Mouse (Mus musculus): ENCODE results near the gene Fars2. TPM values are rescaled to one million over a fixed set of nuclear protein-coding genes. Genes with fewer than 3 reads are reported as not detected.

The Fars2 gene
- polyA plus RNA-seq, 1 experiment from 2014 or later: 26.7 TPM

GRCm38 (mm10) chr13:36733989-36734690, 616.9 kb downstream of the Fars2 start:
- no peaks in the 10 kb centered on the region for H3K4me1 ChIP-seq (ENCODE audit: control insufficient read depth, insufficient read depth, low read length)
- H3K9me3 ChIP-seq (ENCODE audit: control insufficient read depth, low read length): no peaks in the 10 kb centered on the region
- H3K4me3 ChIP-seq (ENCODE audit: low read depth, low read length): peak overlapping the region; percentile 46
- H3K36me3 ChIP-seq (ENCODE audit: control insufficient read depth, insufficient read depth, low read length): no peaks in the 10 kb centered on the region
- ATAC-seq (ENCODE audit: low read depth): peak; percentile 15
- H3K9ac ChIP-seq (replicated peaks; ENCODE audit: low read depth, low read length): peak overlapping the region; percentile 73
- peak overlapping the region; percentile 95 for H3K27ac ChIP-seq (ENCODE audit: low read depth, low read length)
- peaks cover 7% of the 10 kb centered on the region for H3K27me3 ChIP-seq (ENCODE audit: control insufficient read depth, insufficient read depth, low read length)
- WGBS: under 1% methylated on average over 26 of the region's 26 CpGs
- peak overlapping the region; percentile 70 for H3K4me2 ChIP-seq (ENCODE audit: low read depth, low read length)

DNA sequence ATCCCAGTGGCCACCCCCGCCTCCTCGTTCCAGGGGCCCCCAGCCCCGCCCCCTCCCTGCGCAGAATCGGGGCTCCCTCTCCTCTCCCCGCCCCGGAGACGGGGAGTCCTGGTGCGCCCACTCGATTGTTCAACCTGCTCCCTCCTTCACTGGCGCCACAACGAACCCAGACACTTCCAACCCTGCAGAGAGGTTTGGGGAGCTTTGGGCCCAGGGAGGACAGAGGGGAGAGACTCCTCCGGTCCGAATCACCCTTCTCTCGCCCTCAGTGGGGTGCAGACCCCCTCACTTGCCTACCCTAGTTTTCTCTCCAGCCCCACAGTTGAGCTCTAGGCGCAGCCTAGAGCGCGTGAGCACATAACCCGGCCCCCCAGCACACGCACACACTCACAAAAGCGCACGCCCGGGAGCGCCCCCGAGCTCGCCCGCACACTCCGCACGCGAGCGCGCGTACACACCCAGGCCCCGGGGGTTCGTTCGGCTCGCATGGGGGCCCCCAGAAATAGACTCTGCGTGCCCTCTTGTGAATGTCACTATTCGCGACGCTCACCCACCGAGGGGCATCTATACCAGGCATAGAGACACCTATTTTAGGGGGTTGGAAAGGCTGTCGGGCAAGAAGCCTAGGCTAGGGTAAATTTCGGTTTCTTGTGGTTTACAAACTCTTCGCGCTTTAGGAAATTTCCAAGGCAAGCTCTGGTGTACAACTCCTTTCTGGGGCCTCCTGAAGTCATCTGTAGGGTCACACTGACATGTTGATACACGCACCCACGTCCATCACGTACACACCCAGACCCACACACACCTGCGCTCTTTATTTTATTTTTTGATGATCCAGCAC, 617.7 kb downstream of the Fars2 start, which contains the start of gene Nrn1:
TSS of gene Nrn1 (minus strand) at position 401 of the 841 bp plus-strand sequence.
- H3K27me3 ChIP-seq (ENCODE audit: control insufficient read depth, insufficient read depth, low read length): peaks cover 3% of the 10 kb centered on the region
- peak within 1 kb of the TSS; percentile 73 for H3K9ac ChIP-seq (replicated peaks; ENCODE audit: low read depth, low read length)
- no peaks in the 10 kb centered on the region for H3K36me3 ChIP-seq (ENCODE audit: control insufficient read depth, insufficient read depth, low read length)
- peak within 1 kb of the TSS; percentile 46 for H3K4me3 ChIP-seq (ENCODE audit: low read depth, low read length)
- peak within 1 kb of the TSS; percentile 95 for H3K27ac ChIP-seq (ENCODE audit: low read depth, low read length)
- no peaks in the 10 kb centered on the region for H3K9me3 ChIP-seq (ENCODE audit: control insufficient read depth, low read length)
- no peaks in the 10 kb centered on the region for H3K4me1 ChIP-seq (ENCODE audit: control insufficient read depth, insufficient read depth, low read length)
- peak within 1 kb of the TSS; percentile 70 for H3K4me2 ChIP-seq (ENCODE audit: low read depth, low read length)
- WGBS: under 1% methylated on average over 50 of the region's 50 CpGs
- ATAC-seq (ENCODE audit: low read depth): peak; percentile 54

DNA sequence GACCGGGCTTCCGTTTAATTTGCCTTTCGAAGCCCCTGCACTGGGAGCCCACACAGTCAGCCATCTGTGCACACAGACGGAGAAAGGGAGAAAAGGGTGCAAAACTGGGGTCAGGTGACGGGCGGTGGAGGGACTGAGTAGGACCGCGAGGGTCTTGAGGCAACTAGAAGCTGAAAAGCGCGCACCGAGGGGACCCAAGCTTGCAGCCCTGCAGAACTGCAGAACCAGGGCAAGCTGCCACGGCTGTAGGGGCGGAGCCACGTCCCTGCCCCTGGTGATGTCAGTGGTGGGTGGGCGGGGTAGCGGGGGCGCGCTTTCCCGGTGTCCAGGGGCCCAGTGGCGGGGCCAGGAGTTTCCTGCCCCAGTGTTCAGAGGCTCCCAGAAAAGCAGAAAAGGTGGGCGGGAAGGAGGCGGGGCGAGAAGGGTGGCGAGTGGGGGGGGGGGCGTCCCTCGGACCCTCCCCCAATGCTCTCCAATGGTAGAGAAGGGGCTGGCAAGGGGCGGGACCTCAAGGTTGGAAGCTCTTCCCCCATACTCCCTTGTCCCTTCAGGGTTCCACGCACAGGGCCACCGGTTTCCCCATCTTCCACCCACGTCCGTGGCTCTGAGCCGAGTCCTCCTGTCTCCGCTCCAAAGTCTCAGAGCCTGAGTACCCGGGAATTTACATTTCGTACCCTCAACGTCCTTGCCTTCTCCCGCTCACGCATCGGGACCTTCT, 618.8 kb downstream of the Fars2 start:
- Histone ChIP-seq H3K4me2 (ENCODE audit: low read depth, low read length) (peak overlapping the region; percentile 70), H3K4me3 (ENCODE audit: low read depth, low read length) (peak overlapping the region; percentile 46), H3K9me3 (ENCODE audit: control insufficient read depth, low read length) (no peaks in the 10 kb centered on the region), H3K4me1 (ENCODE audit: control insufficient read depth, insufficient read depth, low read length) (no peaks in the 10 kb centered on the region), H3K9ac (replicated peaks; ENCODE audit: low read depth, low read length) (peak overlapping the region; percentile 67), H3K36me3 (ENCODE audit: control insufficient read depth, insufficient read depth, low read length) (no peaks in the 10 kb centered on the region), H3K27ac (ENCODE audit: low read depth, low read length) (peak overlapping the region; percentile 95), H3K27me3 (ENCODE audit: control insufficient read depth, insufficient read depth, low read length) (peaks cover 3% of the 10 kb centered on the region; the same call in 1 of the 2 replicates)
- WGBS: under 1% methylated on average over 35 of the region's 39 CpGs
- peak; percentile 91 for ATAC-seq (ENCODE audit: low read depth)

DNA sequence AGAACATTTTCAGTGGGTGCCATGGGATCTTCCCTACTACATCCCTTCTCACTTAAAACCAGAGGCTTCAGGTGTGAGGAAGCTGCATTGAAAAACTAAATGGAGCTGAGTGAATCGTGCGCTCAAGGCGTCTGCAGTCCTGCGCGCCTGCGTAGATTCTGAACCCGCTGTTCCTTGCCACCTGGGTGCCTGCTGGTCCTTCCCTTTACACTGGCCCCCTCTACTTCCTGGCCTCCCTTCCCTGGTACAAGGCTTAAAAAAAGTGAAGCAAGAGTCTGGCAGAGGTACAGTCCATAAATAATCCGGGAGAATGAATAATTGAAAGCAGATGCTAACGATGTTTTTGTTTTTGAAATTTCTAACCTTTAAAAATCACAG, 619.4 kb downstream of the Fars2 start:
- 3% methylated on average over 9 of the region's 9 CpGs for WGBS
- H3K27me3 ChIP-seq (ENCODE audit: control insufficient read depth, insufficient read depth, low read length): peaks cover 3% of the 10 kb centered on the region; the same call in 1 of the 2 replicates
- H3K4me1 ChIP-seq (ENCODE audit: control insufficient read depth, insufficient read depth, low read length): no peaks in the 10 kb centered on the region
- peak overlapping the region; percentile 70 for H3K4me2 ChIP-seq (ENCODE audit: low read depth, low read length)
- H3K9ac ChIP-seq (replicated peaks; ENCODE audit: low read depth, low read length): peak overlapping the region; percentile 67; the same call in 1 of the 2 replicates
- H3K27ac ChIP-seq (ENCODE audit: low read depth, low read length): peak overlapping the region; percentile 95
- no peaks in the 10 kb centered on the region for H3K36me3 ChIP-seq (ENCODE audit: control insufficient read depth, insufficient read depth, low read length)
- no peaks in the 10 kb centered on the region for H3K9me3 ChIP-seq (ENCODE audit: control insufficient read depth, low read length)
- peak; percentile 22 for ATAC-seq (ENCODE audit: low read depth)
- peak overlapping the region; percentile 46 for H3K4me3 ChIP-seq (ENCODE audit: low read depth, low read length)

- Histone ChIP-seq H3K27ac (ENCODE audit: low read depth, low read length) (no peak overlapping the region), H3K9ac (replicated peaks; ENCODE audit: low read depth, low read length) (no peak overlapping the region), H3K4me3 (ENCODE audit: low read depth, low read length) (no peak overlapping the region), H3K9me3 (ENCODE audit: control insufficient read depth, low read length) (no peaks in the 10 kb centered on the region), H3K4me1 (ENCODE audit: control insufficient read depth, insufficient read depth, low read length) (no peaks in the 10 kb centered on the region), H3K36me3 (ENCODE audit: control insufficient read depth, insufficient read depth, low read length) (no peaks in the 10 kb centered on the region), H3K27me3 (ENCODE audit: control insufficient read depth, insufficient read depth, low read length) (no peaks in the 10 kb centered on the region), H3K4me2 (ENCODE audit: low read depth, low read length) (no peak overlapping the region)
- 68% methylated on average over 2 of the region's 2 CpGs for WGBS
- no peak for ATAC-seq (ENCODE audit: low read depth)
These were observed 632.8 kb downstream of the Fars2 start for GRCm38 (mm10) chr13:36750056-36750455.

DNA sequence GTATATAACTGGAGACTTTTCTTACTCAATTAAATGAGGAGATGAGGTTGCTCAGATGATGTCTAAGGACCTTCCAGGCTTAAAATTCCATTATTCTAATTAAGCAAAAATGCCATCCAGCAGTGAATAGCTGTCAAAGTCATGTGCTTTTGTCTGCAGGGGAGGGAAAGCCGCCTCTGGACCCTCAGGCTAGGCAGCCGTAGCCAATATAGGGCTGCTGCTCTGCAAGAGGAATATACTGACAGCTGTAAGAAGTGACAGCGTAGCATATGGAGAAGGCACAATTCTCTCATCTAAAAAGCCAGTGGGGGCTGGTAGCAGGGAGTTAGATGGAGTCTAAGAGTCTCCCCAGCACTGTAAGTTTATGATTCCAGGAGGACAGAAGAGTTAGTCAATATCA, 634.6 kb downstream of the Fars2 start:
- no peak for ATAC-seq (ENCODE audit: low read depth)
- Histone ChIP-seq H3K4me3 (ENCODE audit: low read depth, low read length) (no peak overlapping the region), H3K27ac (ENCODE audit: low read depth, low read length) (no peak overlapping the region), H3K9ac (replicated peaks; ENCODE audit: low read depth, low read length) (no peak overlapping the region), H3K4me1 (ENCODE audit: control insufficient read depth, insufficient read depth, low read length) (no peaks in the 10 kb centered on the region), H3K4me2 (ENCODE audit: low read depth, low read length) (no peak overlapping the region), H3K27me3 (ENCODE audit: control insufficient read depth, insufficient read depth, low read length) (no peaks in the 10 kb centered on the region), H3K36me3 (ENCODE audit: control insufficient read depth, insufficient read depth, low read length) (no peaks in the 10 kb centered on the region), H3K9me3 (ENCODE audit: control insufficient read depth, low read length) (no peaks in the 10 kb centered on the region)
- 54% methylated on average over 3 of the region's 3 CpGs for WGBS

GRCm38 (mm10) chr13:36766801-36767200, 649.6 kb downstream of the Fars2 start:
- Histone ChIP-seq H3K9me3 (ENCODE audit: control insufficient read depth, low read length) (no peaks in the 10 kb centered on the region), H3K27ac (ENCODE audit: low read depth, low read length) (no peak overlapping the region), H3K4me2 (ENCODE audit: low read depth, low read length) (no peak overlapping the region), H3K4me1 (ENCODE audit: control insufficient read depth, insufficient read depth, low read length) (no peaks in the 10 kb centered on the region), H3K27me3 (ENCODE audit: control insufficient read depth, insufficient read depth, low read length) (no peaks in the 10 kb centered on the region), H3K36me3 (ENCODE audit: control insufficient read depth, insufficient read depth, low read length) (no peaks in the 10 kb centered on the region), H3K9ac (replicated peaks; ENCODE audit: low read depth, low read length) (no peak overlapping the region), H3K4me3 (ENCODE audit: low read depth, low read length) (no peak overlapping the region)
- WGBS: 53% methylated on average over 2 of the region's 2 CpGs
- ATAC-seq (ENCODE audit: low read depth): no peak

All from neural tube, embryonic 14.5 days (tissue).